Mouse (Mus musculus) midbrain, postnatal 0 days (tissue): Measurements from ENCODE around the gene Atp1b1. TPM values are rescaled to one million over a fixed set of nuclear protein-coding genes. Genes with fewer than 3 reads are reported as not detected.

Source experiments
- ATAC-seq: fragments of 200-750 bp; cut with Nextera tagmentation; 2 replicates; pipeline ENCODE4 v1.8.0; 2017; ENCODE audit warnings: moderate number of reproducible peaks, mild to moderate bottlenecking, moderate TSS enrichment, moderate library complexity; ENCODE audit not compliant: low FRiP score
- DNase-seq: peaks from one replicate; pipeline ENCODE4 v3.0.0-alpha.2; 2015; ENCODE audit warnings: low spot score
- H3K27ac ChIP-seq: fragments of 300-500 bp; sonication (generic); 2 replicates; pipeline ENCODE4 v1.5.1; 2014; ENCODE audit warnings: low read depth, mild to moderate bottlenecking, low read length, mixed read lengths
- H3K27me3 ChIP-seq: fragments of 300-500 bp; sonication (generic); 2 replicates; pipeline ENCODE4 v1.6.1; 2014; ENCODE audit warnings: low read length, control low read depth, mixed read lengths; ENCODE audit not compliant: insufficient read depth
- H3K36me3 ChIP-seq: fragments of 300-500 bp; sonication (generic); 2 replicates; pipeline ENCODE4 v1.6.1; 2014; ENCODE audit warnings: low read length, control low read depth, mixed read lengths; ENCODE audit not compliant: insufficient read depth
- H3K4me1 ChIP-seq: fragments of 300-500 bp; sonication (generic); 2 replicates; pipeline ENCODE4 v1.6.1; 2014; ENCODE audit warnings: mild to moderate bottlenecking, control low read depth, antibody characterized with exemption, low read length, mixed read lengths; ENCODE audit not compliant: insufficient read depth
- H3K4me2 ChIP-seq: fragments of 300-500 bp; sonication (generic); 2 replicates; pipeline ENCODE4 v1.6.1; 2014; ENCODE audit warnings: low read depth, mild to moderate bottlenecking, low read length, mixed read lengths; ENCODE audit not compliant: poor library complexity, severe bottlenecking
- H3K4me3 ChIP-seq: fragments of 300-500 bp; sonication (generic); 2 replicates; pipeline ENCODE4 v1.5.1; 2014; ENCODE audit warnings: low read depth, mild to moderate bottlenecking, low read length, moderate library complexity
- H3K9ac ChIP-seq: fragments of 300-500 bp; sonication (generic); replicated peaks from 2 replicates; pipeline ENCODE4 v1.6.1; 2014; ENCODE audit warnings: mild to moderate bottlenecking, low read length, moderate library complexity, mixed read lengths; ENCODE audit not compliant: poor library complexity, severe bottlenecking
- H3K9me3 ChIP-seq: fragments of 300-500 bp; sonication (generic); 2 replicates; pipeline ENCODE4 v1.6.1; 2016; ENCODE audit warnings: low read length, control low read depth
- CTCF ChIP-seq: IDR thresholded peaks from 2 replicates; pipeline ENCODE4 v1.5.1; 2016; ENCODE audit warnings: antibody characterized with exemption, mild to moderate bottlenecking
- WGBS: fragments of 180-500 bp; shearing (Covaris S2); extraction: QIAGEN DNeasy Blood & Tissue Kit; methylation state at CpG from one replicate; pipeline ENCODE4 v1.1.7; 2014; 5-methylcytosine and 5-hydroxymethylcytosine counted together
- polyA plus RNA-seq: library from polyadenylated mRNA; unstranded; fragments of >200 nt; fragmentation: Nextera tagmentation; extraction: Ambion mirVana; gene quantifications from 2 replicates; pipeline ENCODE4 v1.2.1, GENCODE M21; 2015
- total RNA-seq: library from RNA; depleted of rRNA; stranded (reverse); fragments of >200 nt; gene quantifications from 2 replicates; pipeline ENCODE4 v1.2.3, GENCODE M21; 2014

Gene Atp1b1
- total and polyA plus RNA-seq, 2 experiments from 2014 or later, result 328 to 530 TPM

DNA sequence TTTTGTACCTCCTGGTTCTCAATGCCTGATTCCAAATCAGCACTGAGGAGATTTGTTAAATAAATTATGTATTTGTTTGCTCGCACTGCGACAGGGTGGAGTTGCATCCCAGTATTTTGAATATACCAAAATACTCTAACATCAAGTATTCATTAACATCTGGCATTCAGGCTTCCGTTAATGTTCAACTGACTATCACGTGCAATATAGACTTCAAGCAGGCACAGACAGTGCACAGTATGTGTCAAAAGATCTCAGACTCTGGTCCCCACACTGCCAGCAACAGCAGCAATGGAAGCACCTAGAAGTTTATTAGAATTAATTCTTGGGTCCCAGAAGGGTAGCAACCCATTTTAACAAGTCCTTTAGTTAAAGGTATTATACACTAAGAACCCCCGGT is 13.5 kb upstream of the Atp1b1 start:
- Histone ChIP-seq H3K4me3 (no peak overlapping the region), H3K9me3 (no peaks in the 10 kb centered on the region), H3K9ac (no peak overlapping the region), H3K4me1 (0 out of 2 replicates have a peak, but pooled peaks cover 2% of the 10 kb centered on the region), H3K27me3 (no peaks in the 10 kb centered on the region), H3K36me3 (no peaks in the 10 kb centered on the region), H3K4me2 (no peak overlapping the region), H3K27ac (no peak overlapping the region)
- TF ChIP-seq CTCF, result no peak
- WGBS, result 96% methylated on average over 5 of the region's 5 CpGs
- ATAC-seq (no peak), DNase-seq (no peak)

DNA sequence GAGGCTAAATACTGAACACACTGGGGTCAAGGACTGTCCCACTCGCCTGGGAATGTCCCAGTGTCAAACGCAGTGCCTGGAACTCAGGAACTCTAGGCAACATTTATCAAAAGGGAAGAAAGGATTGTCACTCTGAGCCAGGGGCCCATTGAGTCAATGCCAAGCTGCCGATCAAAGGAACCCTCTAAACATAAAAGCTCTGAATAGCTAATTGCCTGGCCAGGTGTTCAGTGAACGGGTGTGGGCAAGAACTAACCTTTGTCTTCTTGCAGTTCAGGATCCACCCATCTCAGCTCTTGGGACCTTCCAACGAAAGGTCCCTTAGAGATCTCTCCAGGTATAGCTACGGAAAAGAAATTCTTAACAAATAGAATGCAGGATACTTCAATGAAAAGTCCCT is 12.8 kb upstream of the Atp1b1 start:
- WGBS, result 61% methylated on average over 6 of the region's 6 CpGs
- Histone ChIP-seq H3K4me1 (0 out of 2 replicates have a peak, but pooled peaks cover 2% of the 10 kb centered on the region), H3K36me3 (no peaks in the 10 kb centered on the region), H3K27me3 (no peaks in the 10 kb centered on the region), H3K4me3 (no peak overlapping the region), H3K9me3 (no peaks in the 10 kb centered on the region), H3K27ac (no peak overlapping the region), H3K4me2 (no peak overlapping the region), H3K9ac (no peak overlapping the region)
- no peak for DNase-seq
- no peak for ATAC-seq
- TF ChIP-seq CTCF, result no peak

DNA sequence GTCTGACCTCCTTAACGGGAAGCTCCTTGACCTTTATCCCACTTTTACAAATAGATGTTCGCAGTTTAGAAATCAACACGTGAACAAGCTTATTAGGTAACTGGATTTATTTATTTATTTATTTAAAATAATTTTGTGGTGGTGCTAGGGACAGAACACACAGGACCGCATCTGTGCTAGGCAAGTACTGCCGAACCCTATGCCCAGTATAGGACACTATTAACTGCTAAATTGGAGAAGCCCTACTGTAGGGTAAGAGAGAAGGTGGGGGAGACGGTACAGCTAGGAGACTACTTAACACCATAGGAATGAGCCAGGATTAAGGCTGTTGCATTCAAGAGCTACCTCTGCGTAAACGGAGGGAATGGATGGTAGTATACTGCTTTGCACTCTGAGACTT is 10.2 kb upstream of the Atp1b1 start:
- Histone ChIP-seq H3K4me1 (no peaks in the 10 kb centered on the region), H3K9me3 (no peaks in the 10 kb centered on the region), H3K4me2 (no peak overlapping the region), H3K27ac (no peak overlapping the region), H3K27me3 (no peaks in the 10 kb centered on the region), H3K4me3 (no peak overlapping the region), H3K36me3 (no peaks in the 10 kb centered on the region), H3K9ac (no peak overlapping the region)
- WGBS, result 85% methylated on average over 8 of the region's 8 CpGs
- no peak for TF ChIP-seq CTCF
- DNase-seq, result no peak
- ATAC-seq, result no peak

DNA sequence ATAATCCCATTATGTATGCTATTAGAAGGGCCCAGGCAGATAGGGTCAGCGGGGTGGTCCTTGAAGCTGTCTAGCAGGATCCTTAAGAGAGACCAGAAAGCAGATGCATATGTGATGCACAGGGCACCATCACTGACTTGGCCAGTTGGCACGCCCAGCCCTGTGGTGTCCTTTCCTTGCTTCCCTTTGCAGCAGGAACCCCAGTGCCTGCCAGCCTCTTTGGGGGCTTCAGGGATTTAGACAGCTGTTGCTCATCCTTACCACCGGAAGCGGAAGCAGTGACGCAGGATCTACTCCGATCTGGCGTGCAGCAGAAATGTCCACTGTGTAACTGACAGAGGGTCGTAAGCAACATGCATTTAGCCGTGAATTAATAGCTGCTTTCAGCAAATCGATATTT is 9.3 kb upstream of the Atp1b1 start:
- TF ChIP-seq CTCF, result no peak
- no peak overlapping the region for H3K4me3 ChIP-seq
- H3K27ac ChIP-seq, result no peak overlapping the region
- DNase-seq (no peak), ATAC-seq (no peak)
- no peaks in the 10 kb centered on the region for H3K27me3 ChIP-seq
- H3K9ac ChIP-seq, result no peak overlapping the region
- H3K9me3 ChIP-seq, result no peaks in the 10 kb centered on the region
- 87% methylated on average over 10 of the region's 10 CpGs for WGBS
- no peaks in the 10 kb centered on the region for H3K4me1 ChIP-seq
- no peaks in the 10 kb centered on the region for H3K36me3 ChIP-seq
- H3K4me2 ChIP-seq, result no peak overlapping the region

DNA sequence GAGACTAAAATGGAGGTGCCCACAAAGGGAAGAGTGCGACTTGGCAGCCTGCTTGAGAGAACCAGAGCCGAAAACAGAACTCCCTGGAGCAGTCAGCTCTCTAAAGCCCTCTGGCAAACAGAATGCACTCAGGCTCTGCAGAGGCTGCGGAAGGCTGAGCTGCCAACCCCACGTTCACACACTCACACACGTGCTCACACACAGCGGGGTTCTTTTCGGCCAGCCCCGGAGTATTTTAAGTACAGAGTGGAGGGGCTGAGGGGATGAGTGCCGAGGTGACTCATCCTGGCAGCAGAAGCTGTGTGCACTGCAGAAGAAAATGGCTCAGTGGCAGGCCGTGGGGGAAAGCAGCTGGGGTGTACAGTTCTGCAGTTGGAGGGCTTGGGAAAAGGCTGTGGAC is 3.6 kb upstream of the Atp1b1 start:
- DNase-seq (peak; percentile 56), ATAC-seq (no peak)
- Histone ChIP-seq H3K4me2 (peak overlapping the region; percentile 15; the same call in 1 of the 2 replicates), H3K27ac (no peak overlapping the region), H3K4me1 (peaks cover 13% of the 10 kb centered on the region), H3K36me3 (no peaks in the 10 kb centered on the region), H3K27me3 (no peaks in the 10 kb centered on the region), H3K4me3 (no peak overlapping the region), H3K9me3 (no peaks in the 10 kb centered on the region), H3K9ac (no peak overlapping the region)
- no peak for TF ChIP-seq CTCF
- 20% methylated on average over 10 of the region's 10 CpGs for WGBS

DNA sequence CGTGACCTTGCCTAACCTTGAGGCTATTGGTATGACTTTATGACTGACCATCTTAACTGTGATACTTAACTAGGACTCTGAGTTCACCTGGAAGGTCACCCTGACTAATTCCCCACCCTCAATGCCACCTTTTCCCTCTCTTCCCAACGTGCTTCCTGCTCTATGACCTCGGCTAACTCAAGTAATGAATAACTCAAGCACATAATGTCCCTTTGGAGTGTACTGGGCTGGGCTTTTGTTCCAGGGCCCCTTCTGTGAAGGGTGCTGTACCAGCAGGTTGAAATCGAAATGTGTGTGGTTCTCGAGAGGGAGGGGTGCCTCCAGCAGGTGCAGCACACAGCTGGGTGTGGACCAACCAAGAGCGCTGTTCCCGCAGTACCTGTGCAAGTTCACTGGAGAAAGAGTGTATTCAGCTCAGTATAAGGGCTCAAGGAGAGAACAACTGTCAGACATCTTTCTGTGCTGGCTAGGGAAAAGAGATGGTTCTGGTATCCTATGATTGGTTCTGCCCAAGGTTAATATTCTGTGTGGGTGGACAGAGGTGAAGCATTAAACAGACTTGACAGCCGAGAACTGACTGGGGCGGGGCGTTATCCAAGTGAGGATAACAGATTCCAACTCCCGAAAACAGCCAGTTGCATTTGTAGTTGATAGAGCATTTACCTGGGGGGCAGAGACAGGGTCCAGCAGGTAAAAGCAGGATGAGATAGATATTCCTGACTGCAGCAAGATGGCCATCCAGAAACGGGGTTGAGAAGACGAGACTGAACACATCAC is 3.0 kb upstream of the Atp1b1 start:
- DNase-seq (no peak), ATAC-seq (no peak)
- no peaks in the 10 kb centered on the region for H3K9me3 ChIP-seq
- peaks cover 13% of the 10 kb centered on the region for H3K4me1 ChIP-seq
- H3K27me3 ChIP-seq, result no peaks in the 10 kb centered on the region
- no peak overlapping the region for H3K9ac ChIP-seq
- WGBS, result 75% methylated on average over 13 of the region's 13 CpGs
- no peak overlapping the region for H3K27ac ChIP-seq
- no peak overlapping the region for H3K4me3 ChIP-seq
- TF ChIP-seq CTCF, result no peak
- H3K4me2 ChIP-seq, result peak overlapping the region; percentile 15; the same call in 1 of the 2 replicates
- no peaks in the 10 kb centered on the region for H3K36me3 ChIP-seq
